Mouse (Mus musculus) adrenal gland, postnatal 0 days (tissue): ENCODE data around the gene Kdelr2. TPM values are rescaled to one million over a fixed set of nuclear protein-coding genes. Genes with fewer than 3 reads are reported as not detected.

ENCODE experiments used
- polyA plus RNA-seq: library from polyadenylated mRNA; unstranded; fragments of >200 nt; fragmentation: Nextera tagmentation; extraction: Ambion mirVana; gene quantifications from 2 replicates; pipeline ENCODE4 v1.2.1, GENCODE M21; 2015

Kdelr2 gene
- polyA plus RNA-seq: 195 and 215 TPM in 2 replicates

GRCm38 (mm10) chr5:143403221-143404147 is at the start of gene Kdelr2:
Kdelr2 (plus strand) TSS chr5:143403838.

DNA sequence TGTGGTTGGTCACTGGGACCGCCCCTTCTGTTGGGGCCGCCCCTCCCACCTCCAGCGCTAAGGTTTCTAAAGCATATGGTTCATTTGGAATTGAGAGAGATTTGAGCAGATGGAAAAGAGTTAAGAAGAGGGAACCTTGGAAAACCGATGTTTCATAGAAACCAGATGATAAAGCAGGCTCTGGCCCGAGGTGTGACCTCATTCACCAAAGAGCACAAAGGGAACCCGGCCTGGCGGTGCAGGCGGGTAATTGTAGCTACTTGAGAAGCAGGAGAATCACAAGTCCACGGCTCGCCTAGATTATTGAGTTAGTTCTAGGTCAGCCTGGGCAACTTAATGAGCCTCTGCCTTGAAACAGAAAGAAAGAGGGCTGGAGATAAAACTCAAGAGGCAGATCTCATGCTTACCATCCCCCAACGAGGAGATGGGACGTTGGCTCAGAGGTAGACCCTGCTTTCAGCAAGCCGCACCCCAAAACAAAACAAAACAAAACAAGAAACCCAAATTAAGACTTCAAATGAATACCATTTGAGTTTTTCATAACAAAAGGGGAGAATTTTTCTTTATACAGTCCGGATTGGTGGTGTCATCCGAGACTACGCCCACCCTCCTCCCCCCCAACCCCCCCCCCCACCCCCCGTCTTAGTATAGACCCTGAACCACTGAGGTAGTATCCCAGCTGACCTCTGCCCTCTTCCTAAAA is 46.8 kb upstream of the Kdelr2 start, which contains the start of gene Grid2ip:
Grid2ip (plus strand) TSS at position 653 of the 703 bp plus-strand sequence.

GRCm38 (mm10) chr5:143464100-143464756 is 60.6 kb downstream of the Kdelr2 start, which contains the start of gene Daglb:
Daglb (plus strand) TSS chr5:143464584.

Other genes with a start within 250 kb of the Kdelr2 start
- 6.1 and 7.0 TPM in 2 replicates for gene Rbak, start 223.1 kb upstream of the Kdelr2 start, polyA plus RNA-seq
- gene Spdye4b, start 222.8 kb upstream of the Kdelr2 start, polyA plus RNA-seq: 0.05 TPM in 1 of 2 replicates, not detected in the other
- gene Spdye4a, start 176.9 kb upstream of the Kdelr2 start, polyA plus RNA-seq: not detected in 2 replicates
- 8.7 and 9.1 TPM in 2 replicates for gene Zfp12, start 168.7 kb upstream of the Kdelr2 start, polyA plus RNA-seq
- gene Zfp316, start 133.8 kb upstream of the Kdelr2 start, polyA plus RNA-seq: 3.0 and 3.4 TPM in 2 replicates
- 0.04 and 0.20 TPM in 2 replicates for gene Zfp853, start 110.2 kb upstream of the Kdelr2 start, polyA plus RNA-seq
- 18.0 and 29.8 TPM in 2 replicates for gene E130309D02Rik, start 88.5 kb upstream of the Kdelr2 start, polyA plus RNA-seq
- 58.8 and 92.9 TPM in 2 replicates for gene Zdhhc4, start 74.6 kb upstream of the Kdelr2 start, polyA plus RNA-seq
- 0.37 and 0.61 TPM in 2 replicates for gene Grid2ip, start 46.5 kb upstream of the Kdelr2 start, polyA plus RNA-seq
- 8.5 and 14.0 TPM in 2 replicates for gene Daglb, start 60.7 kb downstream of the Kdelr2 start, polyA plus RNA-seq
- 333 and 409 TPM in 2 replicates for gene Rac1, start 124.2 kb downstream of the Kdelr2 start, polyA plus RNA-seq
- gene Cyth3, start 218.6 kb downstream of the Kdelr2 start, polyA plus RNA-seq: 81.2 and 99.2 TPM in 2 replicates